Mouse (Mus musculus) urinary bladder, adult 2 months (tissue): ENCODE data around the gene Olfr403. TPM values are rescaled to one million over a fixed set of nuclear protein-coding genes. Genes with fewer than 3 reads are reported as not detected.
"Not testable (repeated sequence)": the region's sequence is repeated elsewhere in the genome, so short reads cannot be mapped to it uniquely, and the experiment has no call there.

Experiments used
- DNase-seq: peaks from one replicate; pipeline ENCODE4 v3.0.0; 2022; ENCODE audit warnings: low spot score
- polyA plus RNA-seq: library from polyadenylated mRNA; depleted of rRNA; stranded (reverse); fragments of >200 nt; gene quantifications from 2 replicates; pipeline ENCODE4 v1.2.3, GENCODE M21; 2012; rRNA removed

The Olfr403 gene
- not detected in 2 replicates for polyA plus RNA-seq

- no peak for DNase-seq
Observed at GRCm38 (mm10) chr11:74185949-74186348, at the start of gene Olfr403. Gene Olfr403, plus strand, starts transcription at chr11:74186249.

GRCm38 (mm10) chr11:74140001-74140400, 46.0 kb upstream of the Olfr403 start:
- DNase-seq: not testable (repeated sequence)

- DNase-seq: no peak
Observed at GRCm38 (mm10) chr11:74145866-74146265, 40.2 kb upstream of the Olfr403 start.

GRCm38 (mm10) chr11:74153229-74153628, 32.8 kb upstream of the Olfr403 start, which contains the start of gene Olfr402:
Gene Olfr402, plus strand, starts transcription at chr11:74153529.
- no peak for DNase-seq

- DNase-seq: no peak
Observed at GRCm38 (mm10) chr11:74168771-74169170, 17.3 kb upstream of the Olfr403 start.

- no peak for DNase-seq
Observed at GRCm38 (mm10) chr11:74183168-74183567, 2.9 kb upstream of the Olfr403 start.

GRCm38 (mm10) chr11:74183745-74184144, 2.3 kb upstream of the Olfr403 start:
- DNase-seq: no peak

GRCm38 (mm10) chr11:74211279-74211678, 25.2 kb downstream of the Olfr403 start, which contains the start of gene Olfr43:
Gene Olfr43, minus strand, starts transcription at chr11:74211379.
- no peak for DNase-seq

GRCm38 (mm10) chr11:74241201-74241600, 55.2 kb downstream of the Olfr403 start:
- DNase-seq: no peak

Other genes with a start within 250 kb of the Olfr403 start
- gene Olfr23, start 249.6 kb upstream of the Olfr403 start, polyA plus RNA-seq: not detected in 2 replicates
- gene Olfr397, start 225.4 kb upstream of the Olfr403 start, polyA plus RNA-seq: not detected in 2 replicates
- gene Olfr398, start 195.8 kb upstream of the Olfr403 start, polyA plus RNA-seq: not detected in 2 replicates
- not detected in 2 replicates for gene Olfr139, start 129.7 kb upstream of the Olfr403 start, polyA plus RNA-seq
- not detected in 2 replicates for gene Olfr399, start 129.6 kb upstream of the Olfr403 start, polyA plus RNA-seq
- gene Zfp616, start 116.3 kb upstream of the Olfr403 start, polyA plus RNA-seq: not detected in 2 replicates
- gene Olfr401, start 72.5 kb upstream of the Olfr403 start, polyA plus RNA-seq: not detected in 2 replicates
- gene Olfr402, start 32.7 kb upstream of the Olfr403 start, polyA plus RNA-seq: not detected in 2 replicates
- not detected in 2 replicates for gene Olfr43, start 25.1 kb downstream of the Olfr403 start, polyA plus RNA-seq
- gene Olfr406, start 73.6 kb downstream of the Olfr403 start, polyA plus RNA-seq: not detected in 2 replicates
- gene Olfr59, start 97.5 kb downstream of the Olfr403 start, polyA plus RNA-seq: not detected in 2 replicates
- gene Olfr410, start 151.8 kb downstream of the Olfr403 start, polyA plus RNA-seq: not detected in 2 replicates
- not detected in 2 replicates for gene Olfr411, start 166.4 kb downstream of the Olfr403 start, polyA plus RNA-seq
- not detected in 2 replicates for gene Olfr412, start 175.8 kb downstream of the Olfr403 start, polyA plus RNA-seq